Mouse (Mus musculus): Measurements from ENCODE around the gene Rilp. TPM values are rescaled to one million over a fixed set of nuclear protein-coding genes. Genes with fewer than 3 reads are reported as not detected.

Gene Rilp
- total and polyA plus RNA-seq, 2 experiments from 2014 or later: 6.9 to 7.0 TPM

DNA sequence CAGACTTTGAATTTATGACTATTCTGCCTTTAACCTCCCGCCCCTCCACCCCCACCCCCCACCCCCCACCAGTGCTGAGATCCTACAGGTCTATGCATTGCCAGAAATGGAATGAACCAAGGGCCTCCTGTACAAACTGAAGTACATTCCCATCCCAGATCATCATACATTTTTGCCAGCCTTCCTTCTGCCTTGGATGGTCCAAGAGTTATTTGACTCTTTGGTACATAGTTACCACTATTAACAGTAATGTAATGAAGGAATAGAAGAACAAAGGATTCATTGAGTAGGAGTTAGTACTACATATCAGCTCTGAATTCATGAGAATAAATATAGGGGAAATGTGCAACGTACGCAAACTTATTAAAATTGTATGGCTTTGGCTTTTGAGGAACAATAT is 23.7 kb upstream of the Rilp start:
- peaks cover 19% of the 10 kb centered on the region for H3K36me3 ChIP-seq (ENCODE audit: insufficient read depth, low read length)
- H3K4me1 ChIP-seq (ENCODE audit: insufficient read depth, low read length): peaks cover 8% of the 10 kb centered on the region; the same call in 1 of the 2 replicates
- peak overlapping the region; percentile 36 for H3K4me2 ChIP-seq (ENCODE audit: low read depth, low read length, poor library complexity, severe bottlenecking)
- H3K4me3 ChIP-seq (ENCODE audit: low read depth, low read length): peak overlapping the region; percentile 99; the same call in 1 of the 2 replicates
- H3K27me3 ChIP-seq (ENCODE audit: insufficient read depth, low read length): no peaks in the 10 kb centered on the region
- no peak overlapping the region for H3K9ac ChIP-seq (replicated peaks; ENCODE audit: low read length, poor library complexity, severe bottlenecking)
- WGBS: 26% methylated on average over 3 of the region's 3 CpGs
- TF ChIP-seq CTCF (IDR thresholded peaks at IDR 0.05): no peak
- ATAC-seq (ENCODE audit: low FRiP score) (peak; percentile 41; the same call in 1 of the 2 replicates), DNase-seq (ENCODE audit: low spot score) (no peak)
- H3K9me3 ChIP-seq (ENCODE audit: low read length): no peaks in the 10 kb centered on the region
- no peak overlapping the region; the same call in 1 of the 2 replicates for H3K27ac ChIP-seq (ENCODE audit: low read depth, low read length)

DNA sequence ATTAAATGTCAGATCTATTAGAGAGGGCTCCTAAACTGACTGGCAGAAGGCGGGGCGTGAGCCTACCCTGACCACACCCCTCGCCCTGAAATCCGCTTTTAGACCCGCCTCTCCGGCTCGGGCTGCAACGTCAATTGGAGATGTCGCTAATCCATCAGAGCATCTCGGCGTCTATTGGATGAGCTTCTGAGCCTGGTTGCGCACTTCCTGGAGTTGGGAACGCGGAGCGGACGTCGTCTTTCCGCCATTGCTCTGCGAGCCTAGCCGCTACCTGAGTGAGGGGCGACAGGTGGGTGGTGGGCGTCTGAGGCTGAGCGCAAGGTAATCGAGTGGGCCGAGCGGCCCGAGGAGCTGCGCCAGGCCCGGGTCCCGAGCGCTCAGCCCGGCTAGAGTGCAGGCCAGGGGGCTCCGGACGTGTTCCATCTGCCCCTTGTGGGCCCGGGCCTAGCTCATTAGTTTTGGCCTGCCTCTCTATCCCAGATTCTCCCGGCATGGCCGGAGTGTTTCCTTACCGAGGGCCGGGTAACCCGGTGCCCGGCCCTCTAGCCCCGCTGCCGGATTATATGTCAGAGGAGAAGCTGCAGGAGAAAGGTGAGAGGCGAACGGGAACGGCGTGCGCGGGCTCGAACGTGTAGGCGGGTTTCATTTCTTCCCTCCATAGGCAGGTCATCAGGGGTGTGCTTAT is 23.2 kb upstream of the Rilp start, which contains the start of gene Prpf8:
Prpf8 (plus strand) TSS at position 216 of the 685 bp plus-strand sequence.
- no peaks in the 10 kb centered on the region for H3K9me3 ChIP-seq (ENCODE audit: low read length)
- H3K4me3 ChIP-seq (ENCODE audit: low read depth, low read length): peak within 1 kb of the TSS; percentile 99
- no peak for TF ChIP-seq CTCF (IDR thresholded peaks at IDR 0.05)
- H3K9ac ChIP-seq (replicated peaks; ENCODE audit: low read length, poor library complexity, severe bottlenecking): peak within 1 kb of the TSS; percentile 96
- DNase-seq (ENCODE audit: low spot score): peak; percentile 99
- no peaks in the 10 kb centered on the region for H3K27me3 ChIP-seq (ENCODE audit: insufficient read depth, low read length)
- under 1% methylated on average over 52 of the region's 52 CpGs for WGBS
- peaks cover 8% of the 10 kb centered on the region; the same call in 1 of the 2 replicates for H3K4me1 ChIP-seq (ENCODE audit: insufficient read depth, low read length)
- peak; percentile 100 for ATAC-seq (ENCODE audit: low FRiP score)
- H3K4me2 ChIP-seq (ENCODE audit: low read depth, low read length, poor library complexity, severe bottlenecking): peak within 1 kb of the TSS; percentile 89
- peak within 1 kb of the TSS; percentile 85 for H3K27ac ChIP-seq (ENCODE audit: low read depth, low read length)
- H3K36me3 ChIP-seq (ENCODE audit: insufficient read depth, low read length): peaks cover 25% of the 10 kb centered on the region

DNA sequence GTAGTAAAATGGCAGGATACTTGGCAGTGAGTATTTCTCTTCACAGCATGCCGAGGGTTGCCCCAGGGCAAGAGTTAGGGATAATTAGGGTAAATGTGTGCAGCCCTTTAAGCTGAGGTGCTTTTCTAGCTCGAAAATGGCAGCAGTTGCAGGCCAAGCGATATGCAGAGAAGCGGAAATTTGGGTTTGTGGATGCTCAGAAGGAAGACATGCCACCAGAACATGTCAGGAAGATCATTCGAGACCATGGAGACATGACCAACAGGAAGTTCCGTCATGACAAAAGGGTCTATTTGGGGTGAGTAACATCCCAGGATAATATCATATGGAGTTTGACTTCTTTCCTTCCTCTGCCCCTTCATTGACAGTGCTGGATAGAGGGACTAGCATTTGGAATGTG is 22.4 kb upstream of the Rilp start:
- 45% methylated on average over 6 of the region's 6 CpGs for WGBS
- H3K9ac ChIP-seq (replicated peaks; ENCODE audit: low read length, poor library complexity, severe bottlenecking): peak overlapping the region; percentile 96
- H3K27me3 ChIP-seq (ENCODE audit: insufficient read depth, low read length): no peaks in the 10 kb centered on the region
- H3K27ac ChIP-seq (ENCODE audit: low read depth, low read length): peak overlapping the region; percentile 85; the same call in 1 of the 2 replicates
- H3K9me3 ChIP-seq (ENCODE audit: low read length): no peaks in the 10 kb centered on the region
- no peak for TF ChIP-seq CTCF (IDR thresholded peaks at IDR 0.05)
- H3K4me3 ChIP-seq (ENCODE audit: low read depth, low read length): peak overlapping the region; percentile 99
- DNase-seq (ENCODE audit: low spot score) (no peak), ATAC-seq (ENCODE audit: low FRiP score) (no peak)
- H3K4me2 ChIP-seq (ENCODE audit: low read depth, low read length, poor library complexity, severe bottlenecking): peak overlapping the region; percentile 89
- H3K36me3 ChIP-seq (ENCODE audit: insufficient read depth, low read length): peaks cover 32% of the 10 kb centered on the region
- H3K4me1 ChIP-seq (ENCODE audit: insufficient read depth, low read length): peaks cover 8% of the 10 kb centered on the region; the same call in 1 of the 2 replicates

DNA sequence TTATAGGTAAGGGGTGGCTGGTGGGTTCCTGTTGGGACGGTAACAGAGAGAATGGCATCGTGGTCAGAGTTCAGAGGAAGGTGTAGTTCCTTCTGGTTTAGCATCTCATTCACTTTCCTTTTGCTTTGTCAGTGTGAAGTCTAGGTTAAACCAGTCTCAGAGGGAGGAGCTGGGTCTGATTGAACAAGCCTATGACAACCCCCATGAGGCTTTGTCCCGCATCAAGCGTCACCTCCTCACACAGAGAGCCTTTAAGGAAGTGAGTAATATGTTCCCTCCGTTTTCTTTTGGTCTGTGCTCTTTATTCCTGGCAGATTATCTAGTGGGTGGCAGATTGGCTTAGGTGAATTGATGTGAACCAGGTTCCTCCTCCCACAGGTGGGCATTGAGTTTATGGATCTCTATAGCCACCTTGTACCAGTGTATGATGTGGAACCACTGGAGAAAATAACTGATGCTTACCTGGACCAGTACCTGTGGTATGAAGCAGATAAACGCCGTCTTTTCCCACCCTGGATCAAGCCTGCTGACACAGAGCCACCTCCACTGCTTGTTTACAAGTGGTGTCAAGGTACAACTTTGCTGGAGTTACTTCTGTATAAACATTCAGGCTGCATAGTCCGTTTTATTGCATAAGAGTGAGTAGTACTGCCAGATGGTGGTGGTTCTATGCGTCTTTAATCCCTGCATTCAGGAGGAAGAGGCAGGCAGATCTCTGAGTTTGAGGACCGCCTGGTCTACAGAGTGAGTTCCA is 15.4 kb upstream of the Rilp start:
- DNase-seq (ENCODE audit: low spot score) (no peak), ATAC-seq (ENCODE audit: low FRiP score) (no peak)
- Histone ChIP-seq H3K4me2 (ENCODE audit: low read depth, low read length, poor library complexity, severe bottlenecking) (no peak overlapping the region), H3K27ac (ENCODE audit: low read depth, low read length) (no peak overlapping the region), H3K4me3 (ENCODE audit: low read depth, low read length) (no peak overlapping the region), H3K9me3 (ENCODE audit: low read length) (no peaks in the 10 kb centered on the region), H3K27me3 (ENCODE audit: insufficient read depth, low read length) (no peaks in the 10 kb centered on the region), H3K36me3 (ENCODE audit: insufficient read depth, low read length) (peaks cover 96% of the 10 kb centered on the region), H3K9ac (replicated peaks; ENCODE audit: low read length, poor library complexity, severe bottlenecking) (no peak overlapping the region), H3K4me1 (ENCODE audit: insufficient read depth, low read length) (no peaks in the 10 kb centered on the region)
- 95% methylated on average over 10 of the region's 10 CpGs for WGBS
- no peak for TF ChIP-seq CTCF (IDR thresholded peaks at IDR 0.05)

DNA sequence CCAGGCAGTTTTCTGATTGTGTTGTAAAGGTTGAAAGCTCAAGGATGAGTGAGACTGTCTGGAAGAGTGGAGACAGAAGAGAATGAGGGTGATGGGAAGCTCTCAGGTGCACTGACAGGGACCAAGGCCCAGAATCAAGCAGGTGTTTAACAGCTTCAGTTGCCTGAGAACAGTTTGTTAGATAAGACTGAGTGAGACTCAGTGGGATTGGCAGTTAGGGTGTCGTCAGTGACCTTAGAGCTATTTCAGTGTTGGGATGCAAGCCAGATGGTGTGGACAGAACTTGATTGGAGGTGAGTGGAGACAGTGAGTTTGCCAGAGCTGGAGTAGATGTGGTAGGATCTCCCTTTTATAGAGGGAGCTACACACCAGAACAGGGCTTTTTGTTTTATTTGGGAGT is 11.8 kb upstream of the Rilp start:
- no peak for TF ChIP-seq CTCF (IDR thresholded peaks at IDR 0.05)
- no peak overlapping the region for H3K4me2 ChIP-seq (ENCODE audit: low read depth, low read length, poor library complexity, severe bottlenecking)
- WGBS: 91% methylated on average over 1 of the region's 1 CpGs
- DNase-seq (ENCODE audit: low spot score) (no peak), ATAC-seq (ENCODE audit: low FRiP score) (no peak)
- H3K9ac ChIP-seq (replicated peaks; ENCODE audit: low read length, poor library complexity, severe bottlenecking): no peak overlapping the region
- H3K9me3 ChIP-seq (ENCODE audit: low read length): no peaks in the 10 kb centered on the region
- no peak overlapping the region for H3K27ac ChIP-seq (ENCODE audit: low read depth, low read length)
- H3K27me3 ChIP-seq (ENCODE audit: insufficient read depth, low read length): no peaks in the 10 kb centered on the region
- H3K36me3 ChIP-seq (ENCODE audit: insufficient read depth, low read length): peaks cover 95% of the 10 kb centered on the region
- H3K4me1 ChIP-seq (ENCODE audit: insufficient read depth, low read length): no peaks in the 10 kb centered on the region
- no peak overlapping the region for H3K4me3 ChIP-seq (ENCODE audit: low read depth, low read length)

DNA sequence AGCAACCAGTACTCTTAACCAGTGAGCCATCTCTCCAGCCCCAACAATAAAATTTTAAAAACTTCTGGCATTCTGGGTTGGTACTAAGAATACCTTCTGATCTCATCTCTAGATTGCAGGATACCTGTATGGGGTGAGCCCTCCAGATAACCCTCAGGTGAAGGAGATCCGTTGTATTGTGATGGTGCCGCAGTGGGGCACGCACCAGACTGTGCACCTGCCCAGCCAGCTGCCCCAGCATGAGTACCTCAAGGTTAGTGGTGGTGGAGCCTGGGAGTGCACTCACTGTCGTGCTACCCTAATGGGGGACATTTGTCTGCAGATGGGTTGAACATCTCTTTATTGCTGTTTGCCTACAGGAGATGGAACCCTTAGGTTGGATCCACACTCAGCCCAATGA is 1.7 kb upstream of the Rilp start:
- 97% methylated on average over 4 of the region's 4 CpGs for WGBS

More for the DNA sequence above, 1.7 kb upstream of the Rilp start:
- H3K4me3 ChIP-seq (ENCODE audit: low read depth, low read length): no peak overlapping the region
- H3K4me2 ChIP-seq (ENCODE audit: low read depth, low read length, poor library complexity, severe bottlenecking): no peak overlapping the region
- no peak for DNase-seq (ENCODE audit: low spot score)
- no peaks in the 10 kb centered on the region for H3K27me3 ChIP-seq (ENCODE audit: insufficient read depth, low read length)
- no peak overlapping the region for H3K27ac ChIP-seq (ENCODE audit: low read depth, low read length)
- peaks cover 54% of the 10 kb centered on the region for H3K36me3 ChIP-seq (ENCODE audit: insufficient read depth, low read length)
- TF ChIP-seq CTCF (IDR thresholded peaks at IDR 0.05): no peak
- ATAC-seq (ENCODE audit: low FRiP score): no peak
- peaks cover 5% of the 10 kb centered on the region; the same call in 1 of the 2 replicates for H3K4me1 ChIP-seq (ENCODE audit: insufficient read depth, low read length)
- H3K9me3 ChIP-seq (ENCODE audit: low read length): no peaks in the 10 kb centered on the region
- H3K9ac ChIP-seq (replicated peaks; ENCODE audit: low read length, poor library complexity, severe bottlenecking): no peak overlapping the region

All from midbrain, postnatal 0 days (tissue).